Mouse (Mus musculus) gastrocnemius, adult 8-10 months (tissue): Measurements from ENCODE around the gene Drg2. TPM values are rescaled to one million over a fixed set of nuclear protein-coding genes. Genes with fewer than 3 reads are reported as not detected.

ENCODE experiments used
- DNase-seq, 2 experiments: peaks; one replicate each; pipeline ENCODE4 v3.0.0; 2022; ENCODE audit warnings: low spot score in 2 of 2
- total RNA-seq, 4 experiments: library from RNA; stranded (reverse); gene quantifications; 2 replicates each; pipeline ENCODE4 v1.2.4; 2022

Gene Drg2
- total RNA-seq, 4 experiments from 2014 or later, result 21.6 to 24.9 (median 22.7) TPM

DNA sequence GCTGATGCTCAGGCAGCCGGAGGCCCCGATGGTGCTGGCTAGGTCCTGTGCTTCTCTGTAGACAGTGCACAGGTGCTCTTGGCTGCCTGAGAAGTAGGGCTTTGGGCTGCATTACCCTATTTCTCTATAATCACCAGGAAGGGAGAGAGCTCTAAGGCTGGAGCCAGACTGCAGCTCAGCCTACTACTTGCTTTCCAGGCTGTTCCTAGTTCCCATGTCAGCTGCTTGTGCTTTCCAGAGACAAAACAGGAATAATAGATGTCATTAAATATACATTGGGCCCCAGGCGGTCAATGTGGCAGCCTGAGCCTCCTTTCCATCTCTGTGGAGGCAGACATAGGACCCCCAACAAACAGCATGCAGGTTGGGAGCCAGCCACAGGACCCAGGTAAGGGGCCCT is 14.6 kb downstream of the Drg2 start, which contains the start of gene Myo15:
TSS of gene Myo15 (plus strand) at position 301 of the 400 bp plus-strand sequence.
- no peak for DNase-seq

DNA sequence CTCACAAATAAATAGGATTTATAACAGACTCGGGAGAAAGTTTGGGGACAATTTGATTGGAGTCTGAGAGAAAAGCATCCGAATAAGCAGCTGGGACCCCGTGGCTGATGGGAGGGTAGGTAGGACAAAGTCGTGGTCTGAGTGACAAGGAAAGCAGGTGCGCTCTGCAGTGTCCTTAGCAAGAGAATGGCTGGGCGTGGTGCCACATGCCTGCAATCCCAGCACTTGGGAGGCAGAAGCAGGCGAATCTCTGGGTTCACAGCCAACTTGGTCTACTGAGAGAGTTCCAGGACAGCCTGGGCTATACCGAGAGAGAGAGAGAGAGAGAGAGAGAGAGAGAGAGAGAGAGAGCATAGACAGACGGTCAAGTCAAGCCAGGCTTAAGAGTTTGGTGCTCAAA is 16.4 kb downstream of the Drg2 start:
- DNase-seq, result no peak

DNA sequence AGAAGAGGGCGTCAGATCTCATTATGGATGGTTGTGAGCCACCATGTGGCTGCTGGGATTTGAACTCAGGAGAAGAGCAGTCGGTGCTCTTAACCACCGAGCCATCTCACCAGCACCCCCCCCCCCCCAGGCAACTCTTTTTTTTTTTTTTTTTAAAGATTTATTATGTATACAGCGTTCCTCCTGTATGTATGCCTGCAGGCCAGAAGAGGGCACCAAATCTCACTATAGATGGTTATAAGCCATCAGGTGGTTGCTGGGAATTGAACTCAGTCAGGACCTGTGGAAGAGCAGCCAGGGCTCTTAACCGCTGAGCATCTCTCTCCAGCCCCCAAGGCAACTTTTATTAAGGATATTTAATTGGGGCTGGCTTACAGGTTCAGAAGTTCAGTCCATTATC is 20.1 kb downstream of the Drg2 start:
- DNase-seq, result no peak

DNA sequence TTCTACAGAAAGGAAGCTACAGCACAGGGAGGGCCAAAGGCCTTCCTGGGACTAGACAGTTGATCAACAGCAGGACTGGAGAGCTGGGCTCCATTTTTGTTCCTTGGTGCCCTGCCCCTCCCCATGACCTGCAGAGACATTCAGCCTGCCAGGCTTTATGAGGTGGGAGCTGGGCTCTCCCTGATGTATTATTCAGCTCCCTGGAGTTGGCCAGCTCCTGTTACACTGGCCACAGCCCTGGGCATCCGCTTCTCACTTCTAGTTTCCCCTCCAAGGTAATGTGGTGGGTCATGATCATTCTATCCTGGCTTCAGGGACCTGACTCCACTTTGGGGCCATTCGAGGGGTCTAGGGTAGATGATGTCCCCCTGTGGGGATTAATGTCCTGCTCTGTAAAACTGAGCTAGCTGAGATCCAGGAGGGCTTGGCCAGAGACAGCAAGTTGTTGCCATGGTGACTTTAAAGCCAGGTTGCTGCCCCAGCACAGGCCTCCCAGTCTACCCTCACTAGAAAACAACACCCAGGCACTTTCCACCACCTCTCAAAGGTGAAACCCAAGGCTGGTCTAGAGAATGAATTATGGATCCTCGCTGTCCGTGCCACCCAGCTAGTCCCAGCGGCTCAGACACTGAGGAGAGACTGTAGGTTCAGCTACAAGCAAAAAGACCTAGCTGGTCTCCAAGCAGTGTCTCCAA is 21.4 kb downstream of the Drg2 start:
- no peak for DNase-seq

DNA sequence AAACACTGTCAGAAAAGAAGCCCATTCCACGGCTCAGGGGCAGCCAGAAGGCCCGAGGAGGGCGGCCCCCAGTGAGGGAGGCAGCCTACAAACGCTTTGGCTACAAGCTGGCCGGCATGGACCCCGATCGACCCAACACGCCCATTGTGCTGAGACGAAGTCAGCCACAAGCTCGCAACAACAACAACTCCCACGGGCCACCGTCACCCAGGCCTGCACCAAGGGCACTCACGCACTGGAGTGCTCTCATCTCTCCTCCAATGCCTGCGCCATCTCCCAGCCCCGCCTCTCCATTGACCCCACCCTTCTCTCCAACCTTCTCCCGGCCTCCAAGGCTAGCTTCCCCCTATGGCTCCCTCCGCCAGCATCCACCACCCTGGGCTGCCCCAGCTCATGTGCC is 23.7 kb downstream of the Drg2 start:
- no peak for DNase-seq

DNA sequence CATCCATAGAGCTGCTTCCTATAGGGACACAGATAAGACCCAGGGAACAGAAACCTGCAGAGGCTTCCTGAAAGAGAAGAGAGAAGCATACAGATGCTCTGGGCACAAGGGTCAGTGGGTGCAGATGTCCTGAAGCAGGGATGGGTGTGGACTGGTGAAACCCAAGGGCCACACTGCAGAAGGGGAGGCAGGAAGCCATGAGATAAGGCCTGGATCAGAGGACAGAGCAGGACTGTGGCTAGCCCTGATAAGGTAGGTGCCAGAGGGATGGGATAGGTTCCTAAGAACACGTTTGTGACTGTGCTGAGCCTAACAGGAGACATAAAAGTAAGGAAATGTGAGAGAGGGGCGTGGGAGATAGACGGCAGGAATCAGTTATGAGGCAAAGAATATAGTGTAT is 31.9 kb downstream of the Drg2 start:
- no peak for DNase-seq

DNA sequence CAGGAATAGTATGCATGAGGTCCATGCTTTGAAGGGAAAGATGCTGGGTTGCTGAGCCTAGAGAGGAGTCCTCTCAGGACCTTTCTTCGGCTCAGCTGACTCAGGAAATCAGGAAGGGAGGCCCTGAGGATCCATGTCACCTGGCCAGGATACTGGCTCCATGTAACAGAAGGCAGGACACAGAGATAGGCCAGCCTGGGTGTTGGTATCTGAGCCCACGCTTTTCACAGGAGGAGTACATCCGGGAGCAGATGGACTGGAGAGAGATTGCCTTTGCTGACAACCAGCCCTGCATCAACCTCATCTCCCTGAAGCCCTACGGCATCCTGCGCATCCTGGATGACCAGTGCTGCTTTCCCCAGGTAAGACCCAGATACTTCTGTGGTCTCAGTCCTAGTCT is 38.3 kb downstream of the Drg2 start:
- DNase-seq, result no peak

DNA sequence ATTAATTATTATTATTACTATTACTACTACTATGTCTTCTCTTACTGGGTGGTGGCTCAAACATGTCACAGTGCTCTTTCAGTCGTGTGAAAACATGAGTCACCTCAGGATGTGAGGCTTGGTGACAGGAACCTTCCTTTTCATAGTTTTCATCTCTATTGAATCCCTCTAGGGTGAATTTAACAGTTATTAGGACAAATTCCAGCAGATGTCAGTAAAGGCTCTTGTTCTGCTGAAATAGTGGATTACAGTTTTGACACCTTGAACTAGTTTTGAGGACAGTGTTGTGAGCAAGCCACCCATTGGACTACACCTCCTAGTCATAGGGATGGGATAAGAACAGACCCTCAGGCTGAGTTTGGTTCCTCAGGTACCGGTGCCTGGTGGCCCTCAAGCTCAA is 41.3 kb downstream of the Drg2 start:
- no peak for DNase-seq

DNA sequence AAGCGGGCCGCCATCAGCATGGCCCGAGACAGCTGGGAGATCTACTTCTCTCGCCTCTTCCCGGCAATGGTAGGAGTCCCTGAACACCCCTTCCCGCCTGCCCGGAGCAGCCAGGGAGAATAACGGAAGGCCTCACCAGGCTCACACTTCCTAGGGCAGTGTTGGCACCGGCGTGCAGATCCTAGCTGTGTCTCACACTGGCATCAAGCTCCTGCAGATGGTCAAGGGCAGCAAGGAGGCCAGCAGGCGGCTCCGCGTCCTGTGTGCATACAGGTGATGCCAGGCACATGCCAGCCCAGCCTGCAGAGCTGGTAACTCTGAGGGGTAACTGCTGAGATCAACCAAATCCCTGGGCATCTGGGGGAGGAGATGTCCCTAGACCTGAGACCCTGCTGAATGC is 52.9 kb downstream of the Drg2 start:
- no peak for DNase-seq

DNA sequence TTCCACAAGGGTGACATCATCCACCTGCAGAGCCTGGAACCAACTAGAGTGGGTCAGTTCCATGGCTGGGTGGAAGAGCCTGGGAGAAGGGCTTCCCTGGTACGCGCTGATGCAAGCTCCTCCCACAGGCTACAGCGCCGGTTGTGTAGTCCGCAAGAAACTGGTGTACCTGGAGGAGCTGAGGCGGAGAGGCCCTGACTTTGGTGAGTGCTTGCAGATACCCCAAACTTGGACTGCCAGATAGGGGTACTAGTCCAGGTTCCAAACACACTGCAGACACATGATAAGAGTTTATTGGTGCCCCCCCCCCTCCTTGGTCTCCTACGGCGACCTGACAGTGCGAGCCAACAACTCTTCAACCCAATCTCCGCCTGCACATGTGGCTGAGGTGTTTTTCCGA is 54.6 kb downstream of the Drg2 start:
- DNase-seq, result no peak

DNA sequence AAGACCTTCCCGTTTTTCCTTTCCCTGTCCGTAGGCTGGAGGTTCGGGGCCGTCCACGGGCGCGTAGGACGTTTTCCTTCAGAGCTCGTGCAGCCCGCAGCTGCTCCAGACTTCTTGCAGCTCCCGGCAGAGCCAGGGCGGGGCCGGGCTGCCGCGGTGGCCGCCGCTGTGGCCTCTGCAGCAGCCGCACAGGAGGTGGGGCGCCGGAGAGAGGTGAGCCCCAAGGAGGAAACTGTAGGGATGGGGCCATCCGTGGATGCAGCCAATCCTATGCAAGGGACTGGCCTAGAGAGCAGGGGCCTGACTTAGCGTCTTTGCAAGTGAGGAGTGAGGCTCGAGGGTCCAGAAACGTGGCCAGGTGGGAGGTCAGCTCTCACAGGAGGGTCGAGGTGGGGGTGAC is 55.1 kb downstream of the Drg2 start:
- no peak for DNase-seq

DNA sequence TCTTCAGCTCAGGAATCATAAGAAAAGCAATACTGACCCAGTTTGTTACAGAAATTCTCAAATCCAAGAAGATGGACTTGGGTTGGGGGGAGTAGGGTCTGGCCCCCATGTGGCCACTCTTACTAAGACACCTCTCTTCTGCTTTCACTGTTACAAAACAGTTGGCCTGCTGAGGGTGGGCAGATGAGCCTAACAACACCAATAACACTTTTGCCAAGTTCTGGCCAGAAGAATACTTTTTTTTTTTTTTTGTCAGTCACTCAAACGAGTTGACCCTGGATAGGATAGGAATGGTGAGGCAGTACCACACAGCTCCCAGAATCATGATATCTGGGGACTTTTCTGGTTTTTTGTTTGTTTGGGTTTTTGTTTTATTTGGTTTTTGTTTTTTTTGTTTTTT is 57.5 kb downstream of the Drg2 start:
- DNase-seq, result no peak

DNA sequence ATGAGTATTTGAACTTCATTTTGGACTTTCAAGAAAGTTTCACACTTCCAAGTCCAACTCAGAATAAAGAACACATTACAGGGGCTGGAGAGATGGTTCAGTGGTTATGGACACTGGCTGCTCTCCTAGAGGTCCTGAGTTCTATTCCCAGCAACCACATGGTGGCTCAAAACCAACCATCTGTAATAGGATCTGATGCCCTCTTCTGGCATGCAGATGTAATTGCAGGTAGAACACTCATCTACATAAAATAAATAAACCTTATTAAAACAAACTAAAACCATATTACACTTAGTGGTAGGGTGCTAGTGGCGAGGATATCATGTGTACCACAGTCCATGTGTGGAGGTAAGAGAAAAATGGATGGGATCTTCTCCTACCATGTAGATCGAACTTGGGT is 58.1 kb downstream of the Drg2 start:
- DNase-seq, result no peak

DNA sequence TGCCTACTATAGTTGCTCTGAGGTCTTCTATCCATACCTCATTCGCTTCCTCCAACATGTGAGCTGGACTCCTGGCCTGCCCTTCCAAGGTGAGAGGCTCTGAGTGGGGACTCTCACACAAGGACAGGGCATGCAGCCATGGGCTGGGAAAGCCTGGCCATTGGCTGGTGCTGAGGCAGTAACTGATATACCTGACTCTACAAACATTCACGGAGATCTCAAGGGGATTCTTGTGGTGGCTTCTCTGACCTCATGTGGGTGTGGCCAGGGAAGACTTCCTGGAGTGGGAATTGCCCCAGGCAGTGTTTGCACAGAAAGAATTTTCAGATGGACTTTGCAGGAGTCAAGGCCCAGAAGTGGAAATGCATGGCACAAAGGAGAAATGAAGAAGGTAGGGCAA is 60.5 kb downstream of the Drg2 start:
- no peak for DNase-seq

DNA sequence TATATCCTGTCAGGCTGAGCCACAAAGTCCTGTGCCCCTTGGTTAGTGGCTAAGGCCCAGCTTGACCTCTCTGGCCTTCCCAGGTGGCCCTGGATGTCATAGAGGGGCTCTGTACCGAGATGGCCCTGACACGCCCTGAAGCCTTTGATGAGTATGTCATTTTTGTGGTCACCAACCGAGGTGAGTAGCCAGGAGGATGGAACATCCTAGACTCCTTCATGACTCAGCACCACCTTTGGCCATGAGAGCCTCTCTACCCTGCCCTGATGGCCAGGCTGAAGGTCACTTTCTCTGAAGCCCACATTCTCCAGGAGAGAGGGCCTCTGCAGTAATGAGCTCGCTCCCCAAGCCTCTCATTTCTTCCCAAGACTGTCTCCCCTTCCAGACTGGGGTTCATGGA is 63.9 kb downstream of the Drg2 start:
- no peak for DNase-seq

Other genes starting within 250 kb of the Drg2 start
- 10 to 100 TPM; 35.4 to 57.5 (median 43.5) TPM for gene Srebf1, start 232.0 kb upstream of the Drg2 start, total RNA-seq
- gene Tom1l2, start 101.7 kb upstream of the Drg2 start, total RNA-seq, result 10 to 100 TPM; 61.0 to 68.8 (median 65.7) TPM
- gene Drc3, start 101.3 kb upstream of the Drg2 start, total RNA-seq, result 1 to 10 TPM; 1.1 to 1.4 (median 1.1) TPM
- 10 to 100 TPM; 72.7 to 86.1 (median 75.5) TPM for gene Gid4, start 37.4 kb upstream of the Drg2 start, total RNA-seq
- 10 to 100 TPM; 28.9 to 30.7 (median 30.6) TPM for gene Atpaf2, start 36.1 kb upstream of the Drg2 start, total RNA-seq
- under 1 TPM in 2 of 4 experiments, not detected in 2; 0.05 TPM for gene Myo15, start 14.7 kb downstream of the Drg2 start, total RNA-seq
- gene Alkbh5, start 81.8 kb downstream of the Drg2 start, total RNA-seq, result 100 to 1,000 TPM; 137 to 160 (median 145) TPM
- gene Llgl1, start 245.1 kb downstream of the Drg2 start, total RNA-seq, result 10 to 100 TPM in 1 of 4 experiments, 1 to 10 TPM in 3; 9.5 to 10.3 (median 9.8) TPM